ENCODE assay signal across 12 mouse cellular contexts in genomic region chr19:44902324-44902723, GRCm38 (mm10). TPM values are rescaled to one million over a fixed set of nuclear protein-coding genes. Genes with fewer than 3 reads are reported as not detected.
DNase-seq lines count a peak whose midpoint lies in the region; ATAC-seq and TF ChIP-seq lines count a peak whose summit lies in the region.
"Had no signal": no experiment of that assay in that cellular context is flagged by ENCODE, and none has a peak within 500 bp of the region (broad histone marks: within the 10 kb centered on the region; RNA-seq: fewer than 3 reads in every experiment).

No protein-coding gene starts in this region.

- no peak overlapping the region for H3K4me2 ChIP-seq in intestine, embryonic 14.5 days (ENCODE audit: low read length)
- H3K4me2 ChIP-seq in intestine, postnatal 0 days (replicated peaks; ENCODE audit: low read depth): no peak overlapping the region
- no peak overlapping the region for H3K4me2 ChIP-seq in heart, postnatal 0 days (ENCODE audit: low read depth, low read length)
- H3K4me2 ChIP-seq in forebrain, embryonic 16.5 days (ENCODE audit: low read length): no peak overlapping the region
- H3K4me2 ChIP-seq: liver, embryonic 13.5 days had no signal

- 43% methylated on average over 4 of the region's 4 CpGs for WGBS in intestine, embryonic 14.5 days
- WGBS in intestine, postnatal 0 days: 41% methylated on average over 4 of the region's 4 CpGs
- 43% methylated on average over 4 of the region's 4 CpGs for WGBS in heart, postnatal 0 days
- WGBS in forebrain, embryonic 16.5 days: 92% methylated on average over 4 of the region's 4 CpGs

- no peak for TF ChIP-seq CTCF in intestine, postnatal 0 days (IDR thresholded peaks at IDR 0.05; ENCODE audit: low read depth)
- no peak for TF ChIP-seq CTCF in heart, postnatal 0 days (IDR thresholded peaks at IDR 0.05; ENCODE audit: low read depth)

- H3K36me3 ChIP-seq in intestine, embryonic 14.5 days (ENCODE audit: control insufficient read depth, insufficient read depth, low read length): no peaks in the 10 kb centered on the region
- H3K36me3 ChIP-seq in intestine, postnatal 0 days (ENCODE audit: control insufficient read depth, insufficient read depth): no peaks in the 10 kb centered on the region
- H3K36me3 ChIP-seq in heart, postnatal 0 days (replicated peaks; ENCODE audit: control insufficient read depth, insufficient read depth, low read length): no peaks in the 10 kb centered on the region
- no peaks in the 10 kb centered on the region for H3K36me3 ChIP-seq in forebrain, embryonic 16.5 days (ENCODE audit: control insufficient read depth, insufficient read depth)
- H3K36me3 ChIP-seq: liver, embryonic 13.5 days had no signal

- H3K4me1 ChIP-seq in intestine, embryonic 14.5 days (replicated peaks; ENCODE audit: control insufficient read depth, insufficient read depth, low read length): peaks cover 71% of the 10 kb centered on the region
- H3K4me1 ChIP-seq in intestine, postnatal 0 days (replicated peaks; ENCODE audit: control insufficient read depth, insufficient read depth, low read length): peaks cover 22% of the 10 kb centered on the region
- peaks cover 41% of the 10 kb centered on the region for H3K4me1 ChIP-seq in heart, postnatal 0 days (ENCODE audit: control insufficient read depth, insufficient read depth)
- H3K4me1 ChIP-seq in forebrain, embryonic 16.5 days (replicated peaks; ENCODE audit: control insufficient read depth, insufficient read depth, low read length): peaks cover 11% of the 10 kb centered on the region

- H3K27me3 ChIP-seq in intestine, embryonic 14.5 days (replicated peaks; ENCODE audit: control insufficient read depth, insufficient read depth, low read length): no peaks in the 10 kb centered on the region
- H3K27me3 ChIP-seq in intestine, postnatal 0 days (replicated peaks; ENCODE audit: control insufficient read depth, insufficient read depth, low read length): no peaks in the 10 kb centered on the region
- no peaks in the 10 kb centered on the region for H3K27me3 ChIP-seq in heart, postnatal 0 days (ENCODE audit: control insufficient read depth, insufficient read depth, low read length)
- no peaks in the 10 kb centered on the region for H3K27me3 ChIP-seq in forebrain, embryonic 16.5 days (replicated peaks; ENCODE audit: control insufficient read depth, insufficient read depth, low read length)

- TF ChIP-seq EP300 in heart, postnatal 0 days (IDR thresholded peaks at IDR 0.05; ENCODE audit: low read depth): no peak

- H3K4me3 ChIP-seq in intestine, embryonic 14.5 days (ENCODE audit: low read depth, low read length): no peak overlapping the region
- H3K4me3 ChIP-seq in intestine, postnatal 0 days (ENCODE audit: low read depth, low read length): no peak overlapping the region
- no peak overlapping the region for H3K4me3 ChIP-seq in heart, postnatal 0 days (ENCODE audit: low read depth, low read length)
- H3K4me3 ChIP-seq in forebrain, embryonic 16.5 days (replicated peaks; ENCODE audit: low read length): no peak overlapping the region
- H3K4me3 ChIP-seq: erythroblast, embryonic 14.5 days; liver, embryonic 13.5 days had no signal

- H3K9me3 ChIP-seq in intestine, embryonic 14.5 days (ENCODE audit: control insufficient read depth, low read length): no peaks in the 10 kb centered on the region
- H3K9me3 ChIP-seq in intestine, postnatal 0 days (ENCODE audit: control insufficient read depth): no peaks in the 10 kb centered on the region
- no peaks in the 10 kb centered on the region for H3K9me3 ChIP-seq in heart, postnatal 0 days (replicated peaks; ENCODE audit: control insufficient read depth, low read length)
- no peaks in the 10 kb centered on the region for H3K9me3 ChIP-seq in forebrain, embryonic 16.5 days (ENCODE audit: control insufficient read depth, low read length)
- H3K9me3 ChIP-seq: liver, embryonic 13.5 days had no signal

- no peak overlapping the region for H3K9ac ChIP-seq in intestine, embryonic 14.5 days (ENCODE audit: low read length)
- H3K9ac ChIP-seq in intestine, postnatal 0 days (ENCODE audit: low read depth, low read length): no peak overlapping the region
- no peak overlapping the region for H3K9ac ChIP-seq in heart, postnatal 0 days (replicated peaks; ENCODE audit: low read depth, low read length)
- H3K9ac ChIP-seq in forebrain, embryonic 16.5 days (replicated peaks; ENCODE audit: low read depth, low read length): no peak overlapping the region
- H3K9ac ChIP-seq: liver, embryonic 13.5 days had no signal

- H3K27ac ChIP-seq in intestine, embryonic 14.5 days (ENCODE audit: low read depth): peak overlapping the region; percentile 65; the same call in 1 of the 2 replicates
- no peak overlapping the region for H3K27ac ChIP-seq in intestine, postnatal 0 days (ENCODE audit: low read depth, low read length)
- no peak overlapping the region for H3K27ac ChIP-seq in heart, postnatal 0 days (ENCODE audit: low read depth)
- no peak overlapping the region for H3K27ac ChIP-seq in forebrain, embryonic 16.5 days (ENCODE audit: low read length)
- H3K27ac ChIP-seq: liver, embryonic 13.5 days had no signal

- peak; percentile 63 for ATAC-seq in intestine, embryonic 14.5 days (replicated peaks; ENCODE audit: low FRiP score, low TSS enrichment, low read depth)
- ATAC-seq in intestine, postnatal 0 days: no peak
- peak; percentile 54; the same call in 1 of the 2 replicates for ATAC-seq in heart, postnatal 0 days (ENCODE audit: insufficient read depth, low read depth)
- ATAC-seq in forebrain, embryonic 16.5 days: no peak

- no peak for DNase-seq in intestine, embryonic 14.5 days (ENCODE audit: low spot score)
- peak; percentile 67 for DNase-seq in adipocyte (ENCODE audit: low spot score)
- peak; percentile 35 for DNase-seq in heart, postnatal 0 days (ENCODE audit: low spot score)
- DNase-seq in lung, postnatal 14 days: peak; percentile 31
- no peak for DNase-seq in frontal cortex, adult 2 months (ENCODE audit: extremely low spot score in 1 of 2, low spot score in 1 of 2)
- DNase-seq in left cerebral cortex, adult 11 months (ENCODE audit: low spot score): no peak
- DNase-seq: cerebellum, adult 9-11 months; liver, embryonic 13.5 days; right cerebral cortex, adult 18-20 months had no signal

RNA-seq across cellular contexts. Expression of gene Slf2, which starts 28.6 kb away (rescaled TPM):
- polyA plus RNA-seq in intestine, embryonic 14.5 days (2014; fragmentation: Nextera tagmentation; extraction: Ambion mirVana): 54.1 and 60.8 TPM in 2 replicates
- 11.4 and 13.4 TPM in 2 replicates for polyA plus RNA-seq in intestine, postnatal 0 days (2015; fragmentation: Nextera tagmentation; extraction: Ambion mirVana)
- 19.3 and 30.6 TPM in 2 replicates for total RNA-seq in heart, postnatal 0 days (2014; rRNA removed; ENCODE audit: low replicate concordance)
- polyA plus RNA-seq in heart, postnatal 0 days (2015; fragmentation: Nextera tagmentation; extraction: Ambion mirVana): 17.3 and 20.5 TPM in 2 replicates
- 39.7 and 46.4 TPM in 2 replicates for polyA plus RNA-seq in frontal cortex, adult 2 months (2012; rRNA removed)
- 32.2 and 38.8 TPM in 2 replicates for polyA plus RNA-seq in forebrain, embryonic 16.5 days (2015; fragmentation: Nextera tagmentation; extraction: Ambion mirVana)

Comparison
In these comparisons a context has a peak if more than half of its experiments do, and no peak if none do; other contexts are left out.
1. ATAC-seq: peak in intestine, embryonic 14.5 days (single experiment) and heart, postnatal 0 days (single experiment); none in intestine, postnatal 0 days (single experiment) and forebrain, embryonic 16.5 days (single experiment).
2. DNase-seq: peak in adipocyte (single experiment), heart, postnatal 0 days (single experiment) and lung, postnatal 14 days (single experiment); none in intestine, embryonic 14.5 days (single experiment), frontal cortex, adult 2 months (0 of 2) and left cerebral cortex, adult 11 months (single experiment).